Mouse (Mus musculus) WW6 (cell line): ENCODE data around the gene Cfap20.

Experiments
- DNase-seq: peaks from one replicate; pipeline ENCODE4 v3.0.0-alpha.2; 2013; ENCODE audit warnings: low read depth, low spot score

Cfap20 gene

DNA sequence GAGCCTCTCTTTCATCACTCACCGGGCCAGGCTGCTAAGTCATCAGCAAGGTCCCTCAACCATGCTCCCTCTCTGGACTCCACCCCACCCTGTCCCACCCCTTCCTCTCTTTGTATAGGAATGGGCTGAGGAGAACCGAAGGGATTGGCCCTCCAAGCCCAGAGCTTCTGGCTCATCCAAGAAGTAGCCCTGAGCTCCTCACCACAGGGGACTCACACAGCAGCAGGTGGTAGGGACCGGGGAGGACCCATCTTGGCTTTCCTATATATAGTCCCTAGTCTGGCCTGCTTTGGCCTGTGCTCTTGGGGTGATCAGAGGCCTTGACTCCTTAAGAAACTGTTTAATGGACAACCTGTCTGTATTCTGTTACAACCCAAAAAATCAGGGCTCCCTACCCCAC is 60.2 kb downstream of the Cfap20 start:
- DNase-seq, result no peak

DNA sequence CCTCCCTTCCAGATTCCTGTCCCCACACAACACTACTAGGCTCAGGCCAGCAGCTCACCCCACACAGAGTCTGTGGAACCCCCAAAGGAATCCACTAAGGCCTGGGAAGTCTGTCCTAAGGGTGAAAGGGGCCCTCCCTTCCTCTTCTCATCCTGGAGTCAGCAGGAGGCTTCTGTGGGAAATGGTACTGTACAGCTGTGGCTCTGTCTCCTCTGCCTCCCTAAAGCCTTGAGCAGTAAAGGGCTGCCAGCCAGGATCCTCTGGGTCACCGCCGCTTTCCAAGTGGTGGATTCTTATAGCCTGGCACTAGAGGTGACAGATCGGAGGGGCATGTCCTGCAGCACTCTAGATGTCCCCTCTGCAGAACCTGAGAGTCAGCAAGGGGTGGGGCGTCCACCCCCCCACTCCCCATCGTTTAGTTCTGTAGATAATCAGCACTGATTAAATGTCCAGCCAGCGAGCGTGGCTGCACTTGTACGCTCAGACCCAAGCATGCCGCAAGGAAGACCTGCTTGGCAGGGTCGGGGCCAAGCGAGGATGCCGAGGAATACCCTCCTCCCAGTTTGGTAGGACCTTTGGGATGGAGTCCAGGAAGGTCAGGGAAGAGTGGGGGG is 61.2 kb downstream of the Cfap20 start:
- no peak for DNase-seq
